Mouse (Mus musculus): Measurements from ENCODE around the gene Fance.
"Not testable (repeated sequence)": the region's sequence is repeated elsewhere in the genome, so short reads cannot be mapped to it uniquely, and the experiment has no call there.

Fance gene

DNA sequence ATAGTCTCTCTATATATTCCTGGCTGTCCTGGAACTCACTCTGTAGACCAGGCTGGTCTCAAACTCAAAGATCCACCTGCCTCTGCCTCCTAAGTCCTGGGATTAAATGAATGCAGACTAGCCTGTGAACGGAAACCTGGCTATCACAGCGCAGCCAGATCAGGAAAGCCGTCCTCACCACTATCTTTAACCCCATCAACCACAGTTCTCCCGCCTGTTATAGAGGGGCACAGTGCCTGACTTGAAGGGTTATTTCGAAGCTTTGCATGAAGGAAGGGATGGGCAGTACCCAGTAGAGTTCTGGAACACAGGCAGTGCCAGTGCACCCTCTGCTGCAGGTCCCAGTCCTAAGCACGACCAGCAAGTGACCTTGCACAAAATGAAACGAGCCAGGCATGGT, 22.0 kb upstream of the Fance start:
- DNase-seq (ENCODE audit: low read depth, low spot score), result peak; percentile 44

DNA sequence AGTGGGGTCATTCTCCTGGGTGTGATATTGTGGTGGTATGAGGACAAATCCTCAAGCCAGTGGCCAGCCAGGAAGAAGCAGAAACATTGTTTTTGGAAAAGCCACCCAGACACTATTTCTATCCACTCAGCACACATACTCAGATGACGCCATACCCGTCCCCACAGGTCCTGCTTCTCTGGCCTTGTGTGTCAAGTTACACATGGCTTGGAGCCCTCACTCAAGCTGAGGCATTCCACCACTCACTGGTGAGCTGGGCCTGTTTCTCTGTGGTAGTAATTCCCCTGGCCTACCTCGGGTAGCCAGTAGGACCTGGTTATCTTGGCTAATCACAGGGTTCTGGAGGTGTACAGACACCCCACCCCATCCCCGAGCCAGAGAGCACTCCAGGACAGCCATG, 19.6 kb upstream of the Fance start:
- DNase-seq (ENCODE audit: low read depth, low spot score), result no peak

- DNase-seq (ENCODE audit: low read depth, low spot score), result no peak
Measured at GRCm38 (mm10) chr17:28294449-28295333, 18.6 kb upstream of the Fance start.

DNA sequence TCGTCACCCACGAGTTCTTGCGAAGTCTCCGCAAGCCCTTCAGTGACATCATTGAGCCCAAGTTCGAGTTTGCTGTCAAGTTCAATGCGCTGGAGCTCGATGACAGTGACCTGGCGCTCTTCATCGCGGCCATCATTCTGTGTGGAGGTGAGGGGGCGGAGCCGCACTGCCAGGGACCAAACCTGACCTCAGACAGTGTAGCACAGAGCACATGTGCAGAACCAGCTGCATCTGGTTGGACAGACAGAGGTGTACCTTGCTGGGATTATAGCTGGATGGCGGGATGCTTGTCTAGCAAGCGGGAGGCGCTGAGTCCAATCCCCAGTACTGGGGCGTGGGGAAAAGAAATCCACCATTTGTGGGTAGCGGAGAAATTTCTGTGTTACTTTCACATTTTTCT, 14.4 kb upstream of the Fance start:
- no peak for DNase-seq (ENCODE audit: low read depth, low spot score)

DNA sequence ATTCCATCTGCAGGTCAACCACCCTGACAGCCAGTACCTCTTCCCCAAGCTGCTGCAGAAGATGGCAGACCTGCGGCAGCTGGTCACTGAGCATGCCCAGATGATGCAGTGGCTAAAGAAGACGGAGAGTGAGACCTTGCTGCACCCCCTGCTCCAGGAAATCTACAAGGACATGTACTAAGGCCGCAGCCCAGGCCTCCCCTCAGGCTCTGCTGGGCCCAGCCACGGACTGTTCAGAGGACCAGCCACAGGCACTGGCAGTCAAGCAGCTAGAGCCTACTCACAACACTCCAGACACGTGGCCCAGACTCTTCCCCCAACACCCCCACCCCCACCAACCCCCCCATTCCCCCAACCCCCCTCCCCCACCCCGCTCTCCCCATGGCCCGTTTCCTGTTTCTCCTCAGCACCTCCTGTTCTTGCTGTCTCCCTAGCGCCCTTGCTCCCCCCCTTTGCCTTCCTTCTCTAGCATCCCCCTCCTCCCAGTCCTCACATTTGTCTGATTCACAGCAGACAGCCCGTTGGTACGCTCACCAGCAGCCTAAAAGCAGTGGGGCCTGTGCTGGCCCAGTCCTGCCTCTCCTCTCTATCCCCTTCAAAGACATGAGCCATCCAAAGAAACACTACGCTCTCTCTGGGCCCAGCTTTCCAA, 13.5 kb upstream of the Fance start:
- no peak for DNase-seq (ENCODE audit: low read depth, low spot score)

DNA sequence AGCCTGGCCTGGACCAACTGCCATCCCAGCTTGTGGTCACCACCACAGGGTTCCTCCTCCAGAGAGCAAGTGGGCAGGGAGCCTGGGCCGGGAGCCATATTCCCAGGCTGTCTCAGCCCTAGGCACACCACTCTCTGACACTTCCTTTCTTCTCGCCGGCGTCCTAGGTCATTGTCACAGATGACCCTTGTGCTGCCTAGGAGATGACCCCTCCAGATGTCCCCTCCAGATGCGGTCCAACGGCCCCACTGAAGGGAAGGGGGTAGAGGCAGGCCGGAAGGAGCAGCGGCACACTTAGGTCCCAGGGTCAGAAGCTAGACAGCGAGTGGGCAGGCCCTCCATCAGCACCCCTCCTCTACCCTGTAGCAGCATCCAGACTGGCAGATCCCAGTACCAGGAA, 13.0 kb upstream of the Fance start:
- DNase-seq (ENCODE audit: low read depth, low spot score), result no peak

- DNase-seq (ENCODE audit: low read depth, low spot score), result no peak
Measured at GRCm38 (mm10) chr17:28300850-28301249, 12.5 kb upstream of the Fance start.

DNA sequence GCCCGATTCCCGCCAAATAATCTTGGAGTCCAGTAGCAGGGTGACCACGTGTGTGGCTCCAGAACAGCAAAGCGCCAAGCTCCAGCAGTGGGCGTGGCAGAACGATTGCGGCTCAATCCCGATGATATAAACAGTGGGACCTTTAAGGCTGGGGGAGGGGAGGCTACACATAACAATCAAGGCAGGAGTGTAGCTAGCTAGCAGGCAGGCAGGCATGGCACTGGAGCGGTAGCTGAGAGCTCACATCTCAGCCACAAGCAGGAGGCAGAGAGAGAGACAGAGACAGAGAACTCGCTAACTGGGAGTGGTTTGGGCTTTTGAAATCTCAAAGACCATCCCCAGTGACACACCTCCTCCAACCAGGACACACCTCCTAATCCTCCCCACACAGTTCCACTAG, 8.1 kb upstream of the Fance start:
- DNase-seq (ENCODE audit: low read depth, low spot score), result no peak

DNA sequence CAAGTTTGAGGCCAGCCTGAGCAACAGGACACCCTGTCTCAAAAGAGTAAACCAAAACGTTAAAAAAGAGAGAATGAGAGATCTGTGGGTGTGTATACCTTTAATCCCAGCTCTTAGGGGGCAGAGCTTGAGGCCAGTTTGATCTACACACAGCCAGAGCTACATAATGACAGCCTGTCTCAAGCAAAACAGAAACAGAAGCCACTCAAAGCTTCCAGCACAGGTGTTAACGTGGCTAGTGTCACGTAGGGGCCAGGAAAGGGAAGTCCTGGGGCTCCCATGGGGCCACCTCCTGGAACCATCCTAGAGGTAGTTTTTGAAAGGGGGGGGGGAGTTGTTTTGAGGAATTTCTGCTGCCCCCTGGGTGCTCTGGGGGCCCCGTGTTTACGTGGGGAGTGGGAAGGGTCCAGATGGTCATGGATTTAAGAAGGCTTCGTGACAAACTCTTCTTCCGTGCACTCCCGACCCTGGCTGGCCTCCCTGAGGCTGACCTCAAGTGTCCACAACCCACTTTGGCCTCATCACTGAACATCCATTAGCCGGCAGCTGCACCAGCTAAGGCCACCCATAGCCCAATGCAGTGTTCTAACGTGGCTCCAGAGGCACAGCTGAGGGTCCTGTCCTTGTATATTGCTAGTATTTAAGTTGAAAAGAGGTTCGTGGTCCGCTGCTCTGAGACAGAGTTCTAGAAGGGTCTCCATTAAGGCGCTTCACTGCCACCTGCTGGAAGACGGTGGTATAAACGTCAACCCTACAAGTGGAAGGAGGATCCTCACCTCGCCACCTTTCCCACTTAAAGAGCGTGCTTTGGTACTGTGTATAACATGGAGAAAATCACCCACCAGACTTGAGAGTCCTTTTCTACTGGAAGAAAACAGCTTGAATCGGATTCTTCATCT, 4.8 kb upstream of the Fance start:
- DNase-seq (ENCODE audit: low read depth, low spot score), result peak; percentile 86

DNA sequence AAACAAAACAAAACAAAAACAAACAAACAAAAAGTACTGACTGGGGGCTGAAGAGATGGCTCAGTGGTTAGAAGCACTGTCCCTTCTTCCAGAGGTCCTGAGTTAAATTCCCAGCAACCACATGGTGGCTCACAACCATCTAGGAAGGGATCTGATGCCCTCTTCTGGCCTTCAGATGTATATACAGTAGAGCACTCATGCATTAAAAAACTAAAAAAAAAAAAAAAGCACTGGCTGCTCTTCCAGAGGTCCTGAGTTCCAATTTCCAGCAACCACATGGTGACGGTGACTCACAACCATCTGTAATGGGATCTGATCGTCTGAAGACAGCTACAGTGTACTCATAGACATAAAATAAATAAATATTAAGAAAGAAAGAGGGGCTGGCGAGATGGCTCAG, 2.5 kb upstream of the Fance start:
- DNase-seq (ENCODE audit: low read depth, low spot score), result no peak

GRCm38 (mm10) chr17:28311366-28312132, 1.8 kb upstream of the Fance start:
- DNase-seq (ENCODE audit: low read depth, low spot score), result no peak

GRCm38 (mm10) chr17:28312232-28313211, 797 bp upstream of the Fance start:
- peak; percentile 67 for DNase-seq (ENCODE audit: low read depth, low spot score)

GRCm38 (mm10) chr17:28313880-28314225, 534 bp downstream of the Fance start:
- DNase-seq (ENCODE audit: low read depth, low spot score), result no peak

DNA sequence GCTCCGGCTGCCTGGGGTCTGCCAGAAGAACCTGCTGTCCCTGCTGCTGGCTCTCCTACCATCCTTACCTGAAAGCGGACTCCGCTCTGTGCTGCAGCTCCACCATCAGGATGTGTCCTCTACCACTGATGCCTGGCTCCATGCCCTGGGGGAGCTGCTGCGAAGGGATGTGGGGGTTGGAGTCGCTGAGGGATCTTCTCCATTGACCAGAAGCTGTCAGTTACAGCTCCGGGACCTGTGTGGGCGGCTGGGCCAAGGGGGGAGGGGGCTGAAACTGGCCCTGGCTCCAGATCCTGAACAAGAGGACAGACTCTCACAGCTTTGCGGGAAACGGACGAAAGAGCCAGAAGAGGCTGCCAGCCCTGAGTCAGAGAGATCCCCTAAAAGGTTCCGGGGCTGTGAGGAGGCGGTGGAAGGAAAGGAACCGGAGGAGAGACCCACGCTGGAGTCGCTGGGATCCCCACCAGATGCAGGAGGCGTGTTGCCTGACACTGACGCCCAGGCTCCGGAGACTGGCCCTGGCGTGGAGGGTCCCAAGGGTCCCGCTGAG, 2.4 kb downstream of the Fance start:
- no peak for DNase-seq (ENCODE audit: low read depth, low spot score)

GRCm38 (mm10) chr17:28316476-28316875, 3.2 kb downstream of the Fance start:
- DNase-seq (ENCODE audit: low read depth, low spot score), result no peak

GRCm38 (mm10) chr17:28317091-28317490, 3.8 kb downstream of the Fance start:
- no peak for DNase-seq (ENCODE audit: low read depth, low spot score)

- DNase-seq (ENCODE audit: low read depth, low spot score), result no peak
Measured at GRCm38 (mm10) chr17:28317725-28318124, 4.4 kb downstream of the Fance start.

DNA sequence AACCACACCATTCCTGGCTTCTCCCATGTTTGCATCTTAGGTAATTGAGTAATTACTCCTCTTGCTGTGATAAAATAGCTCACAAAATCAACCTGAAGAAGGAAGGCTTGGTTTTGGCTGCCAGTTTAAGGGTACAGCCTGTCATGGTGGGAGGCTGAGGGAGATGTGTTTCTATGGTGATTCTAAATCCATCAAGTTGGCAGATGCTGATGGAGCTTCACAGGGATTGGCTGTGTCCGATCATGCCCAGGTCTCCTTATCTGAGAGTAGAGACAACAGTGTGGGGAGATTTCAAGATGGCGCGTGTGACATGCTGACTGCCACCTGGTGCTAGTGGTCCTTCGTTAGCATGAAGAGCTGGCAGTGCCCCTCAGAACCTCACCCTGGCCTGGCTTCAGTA, 8.4 kb downstream of the Fance start:
- DNase-seq (ENCODE audit: low read depth, low spot score), result no peak

DNA sequence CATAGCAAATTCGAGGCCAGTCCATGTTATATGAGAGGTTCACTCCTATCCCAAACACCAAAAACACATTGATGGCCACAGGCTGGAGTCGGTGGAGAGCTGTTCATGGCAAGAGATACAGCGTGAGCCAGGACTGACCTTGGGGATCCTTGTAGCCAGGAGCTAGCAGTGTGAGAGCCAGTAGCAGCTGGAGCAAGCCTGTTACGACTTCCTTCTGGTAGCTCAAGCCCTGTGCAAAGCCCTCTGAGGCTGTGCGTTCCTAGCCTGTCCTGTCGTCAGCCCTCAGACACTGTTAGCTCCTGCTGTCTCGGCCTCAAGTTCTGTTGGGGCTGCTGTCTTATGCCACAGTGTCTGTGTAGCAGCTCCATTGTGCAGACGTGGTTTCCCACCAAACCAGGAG, 10.5 kb downstream of the Fance start:
- DNase-seq (ENCODE audit: low read depth, low spot score), result no peak

DNA sequence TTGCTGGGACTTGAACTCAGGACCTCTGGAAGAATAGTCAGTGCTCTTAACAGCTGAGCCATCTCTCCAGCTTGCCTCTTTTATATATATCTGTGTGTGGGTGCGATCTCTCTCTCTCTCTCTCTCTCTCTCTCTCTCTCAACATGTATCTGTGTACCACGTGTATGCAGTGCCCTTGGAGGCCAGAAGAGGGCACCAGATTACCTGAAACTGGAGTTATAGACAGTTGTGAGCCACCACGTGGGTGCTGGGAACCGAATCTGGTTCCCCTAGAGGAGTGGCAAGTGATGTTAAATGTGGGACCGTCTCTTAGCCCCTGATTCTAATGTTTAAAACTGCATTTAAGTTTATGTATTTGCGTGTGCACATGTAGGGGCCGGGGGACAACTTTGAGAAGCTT, 11.1 kb downstream of the Fance start:
- DNase-seq (ENCODE audit: low read depth, low spot score), result not testable (repeated sequence)
